Mouse (Mus musculus): ENCODE measurements at regions not wholly inside any gene's neighbourhood (a gene's known extent, or its start where the extent isn't known, plus 50 kb on each side); places are given as distances from the start of the nearest gene placed in this dataset.

DNA sequence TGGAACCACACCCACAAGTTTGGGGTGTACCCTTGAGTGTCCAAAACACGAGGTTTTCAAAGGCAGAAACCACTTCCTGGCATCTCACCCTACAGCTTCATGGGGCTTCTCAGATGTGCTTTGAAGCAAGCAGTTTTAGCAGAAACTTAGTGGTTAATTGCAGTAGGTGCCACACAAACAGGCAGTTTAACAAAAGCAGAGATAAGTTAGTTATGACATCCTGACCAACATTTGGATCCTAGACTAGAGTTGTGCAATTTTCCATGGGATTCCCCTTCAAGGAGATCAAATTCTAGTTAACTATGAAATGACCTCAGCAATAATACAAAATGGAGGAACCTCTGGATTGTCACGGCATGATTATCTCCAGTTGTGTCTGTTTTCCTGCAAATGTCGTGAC, 207.2 kb upstream of the Atp10a start:
- TF ChIP-seq POLR2A (IDR thresholded peaks at IDR 0.05; ENCODE audit: borderline replicate concordance, extremely low read depth, low read depth, low read length) (no peak), CTCF (IDR thresholded peaks at IDR 0.05; ENCODE audit: insufficient read depth, low read length) (no peak)

Data from lung, adult 2 months (tissue).